Mouse (Mus musculus) cortical plate, adult 2 months (tissue): ENCODE measurements around the gene Klhdc1.

Source experiments
- CTCF ChIP-seq: fragments of 200-500 bp; IDR thresholded peaks from 2 replicates; pipeline ENCODE4 v1.5.1; 2011; ENCODE audit warnings: mild to moderate bottlenecking, control low read depth, low read length; ENCODE audit not compliant: insufficient read depth; ENCODE audit errors: extremely low read depth
- POLR2A ChIP-seq: fragments of 200-500 bp; IDR thresholded peaks from 2 replicates; pipeline ENCODE4 v1.6.1; 2011; ENCODE audit warnings: mild to moderate bottlenecking, low read length, control low read depth; ENCODE audit not compliant: insufficient read depth; ENCODE audit errors: extremely low read depth

DNA sequence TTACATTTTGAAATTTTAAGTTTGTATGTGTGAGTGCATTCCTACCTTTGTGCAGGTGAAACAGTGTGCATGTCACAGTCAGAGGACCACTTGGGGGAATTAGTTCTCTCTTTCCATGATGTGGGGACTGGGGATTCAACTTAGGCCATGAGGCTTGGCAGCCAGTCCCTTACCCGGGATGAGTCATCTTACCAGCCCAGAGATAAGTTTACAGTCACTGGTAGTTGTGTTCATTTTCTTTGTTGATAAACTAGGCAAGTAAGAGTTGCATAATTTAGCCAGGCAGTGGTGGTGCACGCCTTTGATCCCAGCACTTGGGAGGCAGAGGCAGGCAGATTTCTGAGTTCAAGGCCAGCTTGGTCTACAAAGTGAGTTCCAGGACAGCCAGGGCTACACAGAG, 63.1 kb downstream of the Klhdc1 start:
- TF ChIP-seq CTCF (no peak), POLR2A (no peak)
